Mouse (Mus musculus): ENCODE data around the gene Sema5b. TPM values are rescaled to one million over a fixed set of nuclear protein-coding genes. Genes with fewer than 3 reads are reported as not detected.
"Not testable (repeated sequence)": the region's sequence is repeated elsewhere in the genome, so short reads cannot be mapped to it uniquely, and the experiment has no call there.

Gene Sema5b
- polyA plus RNA-seq, 1 experiment from 2014 or later: 2.0 TPM

- 53% methylated on average over 15 of the region's 15 CpGs for WGBS
- no peaks in the 10 kb centered on the region; the same call in 1 of the 2 replicates for H3K27me3 ChIP-seq (replicated peaks)
- H3K4me1 ChIP-seq: peaks cover 14% of the 10 kb centered on the region
- no peak overlapping the region for H3K9ac ChIP-seq
- no peak overlapping the region for H3K4me3 ChIP-seq
- no peak overlapping the region for H3K27ac ChIP-seq (replicated peaks)
- H3K9me3 ChIP-seq: no peaks in the 10 kb centered on the region
- H3K4me2 ChIP-seq: no peak overlapping the region
- no peak for ATAC-seq (ENCODE audit: extremely low read depth, insufficient number of reproducible peaks, low FRiP score, low TSS enrichment)
- no peaks in the 10 kb centered on the region for H3K36me3 ChIP-seq
Observed at GRCm38 (mm10) chr16:35555596-35556482, 14.9 kb downstream of the Sema5b start.

- Histone ChIP-seq H3K4me1 (0 out of 2 replicates have a peak, but pooled peaks cover 5% of the 10 kb centered on the region), H3K27ac (replicated peaks) (no peak overlapping the region), H3K27me3 (replicated peaks) (no peaks in the 10 kb centered on the region; the same call in 1 of the 2 replicates), H3K4me2 (no peak overlapping the region), H3K9ac (no peak overlapping the region), H3K4me3 (no peak overlapping the region), H3K9me3 (no peaks in the 10 kb centered on the region), H3K36me3 (no peaks in the 10 kb centered on the region)
- WGBS: 61% methylated on average over 6 of the region's 6 CpGs
- no peak for ATAC-seq (ENCODE audit: extremely low read depth, insufficient number of reproducible peaks, low FRiP score, low TSS enrichment)
Observed at GRCm38 (mm10) chr16:35557038-35557437, 16.1 kb downstream of the Sema5b start.

- H3K27me3 ChIP-seq (replicated peaks): peaks cover 1% of the 10 kb centered on the region
- no peak overlapping the region for H3K4me2 ChIP-seq
- H3K4me1 ChIP-seq: peaks cover 7% of the 10 kb centered on the region
- no peaks in the 10 kb centered on the region for H3K36me3 ChIP-seq
- WGBS: 60% methylated on average over 6 of the region's 6 CpGs
- ATAC-seq (ENCODE audit: extremely low read depth, insufficient number of reproducible peaks, low FRiP score, low TSS enrichment): no peak
- H3K9ac ChIP-seq: no peak overlapping the region
- no peak overlapping the region for H3K27ac ChIP-seq (replicated peaks)
- no peaks in the 10 kb centered on the region for H3K9me3 ChIP-seq
- no peak overlapping the region for H3K4me3 ChIP-seq
Observed at GRCm38 (mm10) chr16:35561541-35561940, 20.6 kb downstream of the Sema5b start.

GRCm38 (mm10) chr16:35564246-35564905 lies 23.4 kb downstream of the Sema5b start:
- WGBS: 57% methylated on average over 22 of the region's 22 CpGs
- no peak for ATAC-seq (ENCODE audit: extremely low read depth, insufficient number of reproducible peaks, low FRiP score, low TSS enrichment)
- peak overlapping the region; percentile 3; the same call in 1 of the 2 replicates for H3K4me2 ChIP-seq

GRCm38 (mm10) chr16:35565601-35566000 lies 24.7 kb downstream of the Sema5b start:
- H3K36me3 ChIP-seq; H3K4me1 ChIP-seq; H3K4me2 ChIP-seq; H3K9me3 ChIP-seq; H3K4me3 ChIP-seq; H3K9ac ChIP-seq; H3K27ac ChIP-seq (replicated peaks); ATAC-seq (ENCODE audit: extremely low read depth, insufficient number of reproducible peaks, low FRiP score, low TSS enrichment): not testable (repeated sequence)
- H3K27me3 ChIP-seq (replicated peaks): peaks cover 29% of the 10 kb centered on the region
- WGBS: 89% methylated on average over 5 of the region's 5 CpGs

More at GRCm38 (mm10) chr16:35564246-35564905, 23.4 kb downstream of the Sema5b start:
- peaks cover 28% of the 10 kb centered on the region for H3K27me3 ChIP-seq (replicated peaks)
- no peak overlapping the region for H3K27ac ChIP-seq (replicated peaks)
- H3K36me3 ChIP-seq: no peaks in the 10 kb centered on the region
- H3K9me3 ChIP-seq: no peaks in the 10 kb centered on the region
- H3K4me3 ChIP-seq: no peak overlapping the region
- no peak overlapping the region for H3K9ac ChIP-seq
- peaks cover 7% of the 10 kb centered on the region for H3K4me1 ChIP-seq

- H3K27me3 ChIP-seq (replicated peaks): peaks cover 47% of the 10 kb centered on the region
- H3K9me3 ChIP-seq: no peaks in the 10 kb centered on the region
- peaks cover 7% of the 10 kb centered on the region for H3K4me1 ChIP-seq
- no peak overlapping the region for H3K4me2 ChIP-seq
- WGBS: 56% methylated on average over 15 of the region's 15 CpGs
- no peaks in the 10 kb centered on the region for H3K36me3 ChIP-seq
- no peak for ATAC-seq (ENCODE audit: extremely low read depth, insufficient number of reproducible peaks, low FRiP score, low TSS enrichment)
- no peak overlapping the region for H3K9ac ChIP-seq
- no peak overlapping the region for H3K4me3 ChIP-seq
- no peak overlapping the region for H3K27ac ChIP-seq (replicated peaks)
Observed at GRCm38 (mm10) chr16:35568225-35568880, 27.4 kb downstream of the Sema5b start.

GRCm38 (mm10) chr16:35569347-35569746 lies 28.4 kb downstream of the Sema5b start:
- ATAC-seq (ENCODE audit: extremely low read depth, insufficient number of reproducible peaks, low FRiP score, low TSS enrichment): no peak
- H3K9me3 ChIP-seq: no peaks in the 10 kb centered on the region
- H3K27ac ChIP-seq (replicated peaks): no peak overlapping the region
- H3K4me2 ChIP-seq: no peak overlapping the region
- peaks cover 4% of the 10 kb centered on the region for H3K4me1 ChIP-seq
- no peaks in the 10 kb centered on the region for H3K36me3 ChIP-seq
- no peak overlapping the region for H3K4me3 ChIP-seq
- peaks cover 51% of the 10 kb centered on the region for H3K27me3 ChIP-seq (replicated peaks)
- WGBS: 39% methylated on average over 2 of the region's 2 CpGs
- no peak overlapping the region for H3K9ac ChIP-seq

- Histone ChIP-seq H3K9ac (no peak overlapping the region), H3K9me3 (no peaks in the 10 kb centered on the region), H3K27ac (replicated peaks) (no peak overlapping the region), H3K4me3 (no peak overlapping the region), H3K4me1 (peaks cover under 1% of the 10 kb centered on the region), H3K36me3 (no peaks in the 10 kb centered on the region), H3K27me3 (replicated peaks) (peaks cover 51% of the 10 kb centered on the region), H3K4me2 (no peak overlapping the region)
- ATAC-seq (ENCODE audit: extremely low read depth, insufficient number of reproducible peaks, low FRiP score, low TSS enrichment): no peak
- 64% methylated on average over 9 of the region's 9 CpGs for WGBS
Observed at GRCm38 (mm10) chr16:35569758-35570157, 28.8 kb downstream of the Sema5b start.

- no peaks in the 10 kb centered on the region for H3K36me3 ChIP-seq
- no peaks in the 10 kb centered on the region for H3K9me3 ChIP-seq
- peaks cover 51% of the 10 kb centered on the region for H3K27me3 ChIP-seq (replicated peaks)
- 34% methylated on average over 12 of the region's 12 CpGs for WGBS
- no peak overlapping the region for H3K4me3 ChIP-seq
- H3K9ac ChIP-seq: 0 out of 2 replicates have a peak overlapping the region, but pooled peaks have one; percentile 33
- ATAC-seq (ENCODE audit: extremely low read depth, insufficient number of reproducible peaks, low FRiP score, low TSS enrichment): no peak
- no peak overlapping the region for H3K27ac ChIP-seq (replicated peaks)
- H3K4me2 ChIP-seq: peak overlapping the region; percentile 49
- H3K4me1 ChIP-seq: peaks cover 2% of the 10 kb centered on the region
Observed at GRCm38 (mm10) chr16:35570627-35571026, 29.7 kb downstream of the Sema5b start.

GRCm38 (mm10) chr16:35573586-35573985 lies 32.6 kb downstream of the Sema5b start:
- Histone ChIP-seq H3K36me3 (no peaks in the 10 kb centered on the region), H3K9me3 (no peaks in the 10 kb centered on the region), H3K4me3 (no peak overlapping the region), H3K9ac (no peak overlapping the region), H3K27ac (replicated peaks) (no peak overlapping the region), H3K4me2 (no peak overlapping the region), H3K4me1 (peaks cover 6% of the 10 kb centered on the region), H3K27me3 (replicated peaks) (peaks cover 31% of the 10 kb centered on the region; the same call in 1 of the 2 replicates)
- WGBS: 89% methylated on average over 3 of the region's 3 CpGs
- ATAC-seq (ENCODE audit: extremely low read depth, insufficient number of reproducible peaks, low FRiP score, low TSS enrichment): no peak

Data from heart, embryonic 13.5 days (tissue).